8 mouse cellular contexts compared by ENCODE assay signal in genomic region chr3:137955560-137956081, GRCm38 (mm10). TPM values are rescaled to one million over a fixed set of nuclear protein-coding genes. Genes with fewer than 3 reads are reported as not detected.
DNase-seq lines count a peak whose midpoint lies in the region; ATAC-seq and TF ChIP-seq lines count a peak whose summit lies in the region.

No protein-coding gene starts in this region.

- 0 out of 2 replicates have a peak, but pooled peaks have one; percentile 51 for ATAC-seq in lung, embryonic 16.5 days (ENCODE audit: low read depth)
- no peak for ATAC-seq in midbrain, embryonic 16.5 days

- H3K9ac ChIP-seq in lung, embryonic 16.5 days (ENCODE audit: low read length), result peak overlapping the region; percentile 30; the same call in 1 of the 2 replicates
- H3K9ac ChIP-seq in midbrain, embryonic 16.5 days (ENCODE audit: low read depth, low read length), result no peak overlapping the region

- no peak for TF ChIP-seq POLR2A in bone marrow macrophage, adult 2 months (IDR thresholded peaks at IDR 0.05; ENCODE audit: borderline replicate concordance, low read depth, low read length)

- peak overlapping the region; percentile 52 for H3K4me2 ChIP-seq in lung, embryonic 16.5 days (ENCODE audit: low read depth, low read length)
- peak overlapping the region; percentile 17; the same call in 1 of the 2 replicates for H3K4me2 ChIP-seq in midbrain, embryonic 16.5 days (ENCODE audit: low read length)

- DNase-seq in lung, adult 18-20 months, result no peak
- peak; percentile 82 for DNase-seq in induced T-regulatory cell, adult 2 months (ENCODE audit: low read depth)
- no peak for DNase-seq in left cerebral cortex, adult 8-10 months (ENCODE audit: low spot score in 2 of 2)
- DNase-seq in adrenal gland, postnatal 14 days, result no peak
- no peak for DNase-seq in left cerebral cortex, adult 2 months (ENCODE audit: extremely low spot score in 1 of 2, low spot score in 2 of 2)

- H3K36me3 ChIP-seq in lung, embryonic 16.5 days (ENCODE audit: control insufficient read depth, insufficient read depth, low read length), result no peaks in the 10 kb centered on the region
- H3K36me3 ChIP-seq in midbrain, embryonic 16.5 days (ENCODE audit: control insufficient read depth, insufficient read depth, low read length), result no peaks in the 10 kb centered on the region

- peaks cover 14% of the 10 kb centered on the region for H3K4me1 ChIP-seq in lung, embryonic 16.5 days (replicated peaks; ENCODE audit: control insufficient read depth, insufficient read depth, low read length)
- H3K4me1 ChIP-seq in bone marrow macrophage, adult 2 months (ENCODE audit: control insufficient read depth, insufficient read depth, low read length), result peaks cover 39% of the 10 kb centered on the region
- peaks cover 11% of the 10 kb centered on the region for H3K4me1 ChIP-seq in midbrain, embryonic 16.5 days (ENCODE audit: control insufficient read depth, insufficient read depth, low read length)

- no peaks in the 10 kb centered on the region for H3K9me3 ChIP-seq in lung, embryonic 16.5 days (ENCODE audit: control insufficient read depth, low read length)
- no peaks in the 10 kb centered on the region for H3K9me3 ChIP-seq in midbrain, embryonic 16.5 days (replicated peaks; ENCODE audit: control insufficient read depth, low read length, poor library complexity, severe bottlenecking)

- 11% methylated on average over 16 of the region's 16 CpGs for WGBS in lung, embryonic 16.5 days
- 29% methylated on average over 16 of the region's 16 CpGs for WGBS in midbrain, embryonic 16.5 days

- TF ChIP-seq CTCF in bone marrow macrophage, adult 2 months (IDR thresholded peaks at IDR 0.05; ENCODE audit: low read depth, low read length), result no peak
- no peak for TF ChIP-seq CTCF in left cerebral cortex, adult 2 months (IDR thresholded peaks at IDR 0.05)

- intact Hi-C loops in left cerebral cortex, adult 2 months (cut with DNase I), result no loop called here

- H3K27ac ChIP-seq in lung, embryonic 16.5 days (ENCODE audit: low read length), result peak overlapping the region; percentile 41; the same call in 1 of the 2 replicates
- H3K27ac ChIP-seq in bone marrow macrophage, adult 2 months (ENCODE audit: insufficient read depth, low read depth, low read length), result no peak overlapping the region
- H3K27ac ChIP-seq in midbrain, embryonic 16.5 days (ENCODE audit: low read length), result no peak overlapping the region
- no peak overlapping the region for H3K27ac ChIP-seq in left cerebral cortex, adult 2 months

- H3K27me3 ChIP-seq in lung, embryonic 16.5 days (ENCODE audit: control insufficient read depth, insufficient read depth, low read depth, low read length), result no peaks in the 10 kb centered on the region
- no peaks in the 10 kb centered on the region for H3K27me3 ChIP-seq in midbrain, embryonic 16.5 days (ENCODE audit: control insufficient read depth, insufficient read depth, low read depth, low read length)

- H3K4me3 ChIP-seq in lung, embryonic 16.5 days (ENCODE audit: low read length), result peak overlapping the region; percentile 28
- H3K4me3 ChIP-seq in bone marrow macrophage, adult 2 months (ENCODE audit: insufficient read depth, low read length), result peak overlapping the region; percentile 49
- H3K4me3 ChIP-seq in midbrain, embryonic 16.5 days (ENCODE audit: low read depth, low read length), result no peak overlapping the region
- H3K4me3 ChIP-seq in left cerebral cortex, adult 2 months, result no peak overlapping the region

RNA-seq across cellular contexts. Expression of gene Dapp1, which starts 25.7 kb away (rescaled TPM):
- polyA plus RNA-seq in lung, embryonic 16.5 days (2015; fragmentation: Nextera tagmentation; extraction: Ambion mirVana), result 7.5 and 9.0 TPM in 2 replicates
- 46.2 and 48.5 TPM in 2 replicates for polyA plus RNA-seq in bone marrow macrophage, adult 2 months (2012; ENCODE audit: insufficient read depth, insufficient read length, missing spikeins)
- polyA plus RNA-seq in midbrain, embryonic 16.5 days (2015; fragmentation: Nextera tagmentation; extraction: Ambion mirVana), result 1.5 and 2.7 TPM in 2 replicates
- 1 to 10 TPM; 3.4 to 5.9 (median 4.7) TPM for total RNA-seq in left cerebral cortex, adult 8-10 months (2022)
- total RNA-seq in adrenal gland, postnatal 14 days (2021), result 4.9 and 10.1 TPM in 2 replicates
- total RNA-seq in left cerebral cortex, adult 2 months (2021), result 1 to 10 TPM; 2.6 to 3.4 TPM

RNA-seq across cellular contexts. Expression of gene Lamtor3, which starts 37.3 kb away (rescaled TPM):
- polyA plus RNA-seq in lung, embryonic 16.5 days (2015; fragmentation: Nextera tagmentation; extraction: Ambion mirVana), result 108 and 112 TPM in 2 replicates
- polyA plus RNA-seq in bone marrow macrophage, adult 2 months (2012; ENCODE audit: insufficient read depth, insufficient read length, missing spikeins), result 104 and 110 TPM in 2 replicates
- 132 and 133 TPM in 2 replicates for polyA plus RNA-seq in midbrain, embryonic 16.5 days (2015; fragmentation: Nextera tagmentation; extraction: Ambion mirVana)
- total RNA-seq in left cerebral cortex, adult 8-10 months (2022), result 10 to 100 TPM; 62.0 to 71.8 (median 65.0) TPM
- total RNA-seq in adrenal gland, postnatal 14 days (2021), result 64.2 and 75.9 TPM in 2 replicates
- total RNA-seq in left cerebral cortex, adult 2 months (2021), result 10 to 100 TPM; 68.4 to 73.2 TPM

Comparison
In these comparisons a context has a peak if more than half of its experiments do, and no peak if none do; other contexts are left out.
1. H3K4me3 ChIP-seq: peak in lung, embryonic 16.5 days (single experiment) and bone marrow macrophage, adult 2 months (single experiment); none in midbrain, embryonic 16.5 days (single experiment) and left cerebral cortex, adult 2 months (single experiment).